In genomic region chr10:68145286-68145950, GRCm38 (mm10) we compare ENCODE assay signal across 20 mouse cellular contexts.
DNase-seq lines count a peak whose midpoint lies in the region; ATAC-seq and TF ChIP-seq lines count a peak whose summit lies in the region.
"Had no signal": no experiment of that assay in that cellular context is flagged by ENCODE, and none has a peak within 500 bp of the region (broad histone marks: within the 10 kb centered on the region; RNA-seq: fewer than 3 reads in every experiment).

No protein-coding gene starts in this region.

- no peak for DNase-seq in heart, adult 2 months
- DNase-seq in heart, postnatal 25 days (ENCODE audit: low spot score): no peak
- DNase-seq in midbrain, embryonic 11.5 days (ENCODE audit: low spot score, missing footprints): peak; percentile 57
- peak; percentile 72 for DNase-seq in kidney, adult 9 months
- DNase-seq in skeletal muscle tissue, adult 2 months (ENCODE audit: low read depth, low spot score): peak; percentile 72
- no peak for DNase-seq in hindbrain, embryonic 11.5 days (ENCODE audit: low spot score)
- DNase-seq: adrenal gland, adult 8-10 months; cerebellum, adult 9-10 months; layer of hippocampus, adult 9-11 months; liver, embryonic 13.5 days; midbrain, embryonic 14.5 days; right cerebral cortex, postnatal 14 days; thymus, postnatal 36 days had no signal

- TF ChIP-seq EP300 in heart, adult 2 months (IDR thresholded peaks at IDR 0.05; ENCODE audit: insufficient read depth, low read depth, low read length): no peak

- H3K9me3 ChIP-seq in midbrain, embryonic 11.5 days (ENCODE audit: control insufficient read depth, low read length): no peaks in the 10 kb centered on the region
- H3K9me3 ChIP-seq in midbrain, embryonic 16.5 days (replicated peaks; ENCODE audit: control insufficient read depth, low read length, poor library complexity, severe bottlenecking): no peaks in the 10 kb centered on the region
- H3K9me3 ChIP-seq in hindbrain, embryonic 11.5 days (ENCODE audit: control insufficient read depth, low read length): no peaks in the 10 kb centered on the region
- H3K9me3 ChIP-seq: limb, embryonic 12.5 days; liver, embryonic 13.5 days; lung, embryonic 15.5 days; neural tube, embryonic 15.5 days had no signal

- no peak overlapping the region for H3K4me3 ChIP-seq in heart, adult 2 months
- no peak overlapping the region for H3K4me3 ChIP-seq in midbrain, embryonic 11.5 days (ENCODE audit: low read depth, low read length)
- H3K4me3 ChIP-seq in midbrain, embryonic 16.5 days (ENCODE audit: low read depth, low read length): no peak overlapping the region
- no peak overlapping the region for H3K4me3 ChIP-seq in hindbrain, embryonic 11.5 days (ENCODE audit: low read depth, low read length)
- H3K4me3 ChIP-seq: limb, embryonic 12.5 days; liver, embryonic 13.5 days; lung, embryonic 15.5 days; myocyte; neural tube, embryonic 15.5 days had no signal

- H3K4me2 ChIP-seq in midbrain, embryonic 11.5 days: no peak overlapping the region
- no peak overlapping the region for H3K4me2 ChIP-seq in midbrain, embryonic 16.5 days (ENCODE audit: low read length)
- no peak overlapping the region for H3K4me2 ChIP-seq in hindbrain, embryonic 11.5 days (replicated peaks; ENCODE audit: low read depth, low read length)
- H3K4me2 ChIP-seq: limb, embryonic 12.5 days; liver, embryonic 13.5 days; lung, embryonic 15.5 days; neural tube, embryonic 15.5 days had no signal

- H3K79me2 ChIP-seq in heart, adult 2 months (replicated peaks; ENCODE audit: control insufficient read depth, insufficient read depth, low read length): no peaks in the 10 kb centered on the region

- peak overlapping the region; percentile 6; the same call in 1 of the 2 replicates for H3K27ac ChIP-seq in heart, adult 2 months
- no peak overlapping the region for H3K27ac ChIP-seq in midbrain, embryonic 11.5 days (ENCODE audit: low read depth, low read length)
- no peak overlapping the region for H3K27ac ChIP-seq in midbrain, embryonic 16.5 days (ENCODE audit: low read length)
- no peak overlapping the region for H3K27ac ChIP-seq in hindbrain, embryonic 11.5 days (ENCODE audit: low read depth, low read length)
- H3K27ac ChIP-seq: limb, embryonic 12.5 days; liver, embryonic 13.5 days; lung, embryonic 15.5 days; macrophage; neural tube, embryonic 15.5 days had no signal

- no peak for TF ChIP-seq POLR2A in heart, adult 2 months (IDR thresholded peaks at IDR 0.05; ENCODE audit: insufficient read depth, low read depth, low read length)

- H3K27me3 ChIP-seq in heart, adult 2 months (ENCODE audit: control insufficient read depth, insufficient read depth, low read length): no peaks in the 10 kb centered on the region
- H3K27me3 ChIP-seq in midbrain, embryonic 11.5 days (ENCODE audit: control insufficient read depth, insufficient read depth, low read length): no peaks in the 10 kb centered on the region
- H3K27me3 ChIP-seq in midbrain, embryonic 16.5 days (ENCODE audit: control insufficient read depth, insufficient read depth, low read depth, low read length): no peaks in the 10 kb centered on the region
- no peaks in the 10 kb centered on the region for H3K27me3 ChIP-seq in hindbrain, embryonic 11.5 days (ENCODE audit: control insufficient read depth, insufficient read depth, low read length)
- H3K27me3 ChIP-seq: limb, embryonic 12.5 days; liver, embryonic 13.5 days; lung, embryonic 15.5 days; neural tube, embryonic 15.5 days had no signal

- peaks cover 6% of the 10 kb centered on the region for H3K4me1 ChIP-seq in heart, adult 2 months (ENCODE audit: control insufficient read depth, insufficient read depth, low read length)
- peaks cover 2% of the 10 kb centered on the region for H3K4me1 ChIP-seq in midbrain, embryonic 11.5 days (ENCODE audit: control insufficient read depth, insufficient read depth, low read length)
- peaks cover 5% of the 10 kb centered on the region for H3K4me1 ChIP-seq in midbrain, embryonic 16.5 days (ENCODE audit: control insufficient read depth, insufficient read depth, low read length)
- H3K4me1 ChIP-seq in hindbrain, embryonic 11.5 days (replicated peaks; ENCODE audit: control insufficient read depth, insufficient read depth, low read length): no peaks in the 10 kb centered on the region

- ATAC-seq in midbrain, embryonic 11.5 days (ENCODE audit: low FRiP score): no peak
- ATAC-seq in midbrain, embryonic 16.5 days: no peak
- ATAC-seq in megakaryocyte-erythroid progenitor cell, adult 5-6 weeks (replicated peaks; ENCODE audit: low FRiP score, low TSS enrichment, poor library complexity, severe bottlenecking): no peak
- no peak for ATAC-seq in hindbrain, embryonic 11.5 days (ENCODE audit: low FRiP score)

- no peak overlapping the region; the same call in 1 of the 2 replicates for H3K9ac ChIP-seq in heart, adult 2 months (ENCODE audit: low read depth, low read length)
- no peak overlapping the region for H3K9ac ChIP-seq in midbrain, embryonic 11.5 days (ENCODE audit: low read length)
- H3K9ac ChIP-seq in midbrain, embryonic 16.5 days (ENCODE audit: low read depth, low read length): no peak overlapping the region
- H3K9ac ChIP-seq in hindbrain, embryonic 11.5 days (ENCODE audit: low read depth, low read length): no peak overlapping the region
- H3K9ac ChIP-seq: limb, embryonic 12.5 days; liver, embryonic 13.5 days; lung, embryonic 15.5 days; neural tube, embryonic 15.5 days had no signal

- no peak for TF ChIP-seq CTCF in heart, adult 2 months (IDR thresholded peaks at IDR 0.05)

- intact Hi-C loops in heart, adult 2 months (cut with DNase I): loop anchor here (5.0 kb wide), 3 partner anchors 47 to 273 kb away; no protein-coding TSS in a partner anchor
- intact Hi-C loops in heart, postnatal 25 days (cut with DNase I): loop anchor here (5.0 kb wide), 2 partner anchors 103 to 132 kb away; partner anchors contain the start of gene Arid5b

- 72% methylated on average over 18 of the region's 18 CpGs for WGBS in heart, adult 2 months
- 89% methylated on average over 18 of the region's 18 CpGs for WGBS in midbrain, embryonic 11.5 days
- 88% methylated on average over 18 of the region's 18 CpGs for WGBS in midbrain, embryonic 16.5 days
- WGBS in hindbrain, embryonic 11.5 days: 85% methylated on average over 18 of the region's 18 CpGs

- H3K36me3 ChIP-seq in heart, adult 2 months (ENCODE audit: control insufficient read depth, insufficient read depth, low read length): peaks cover 5% of the 10 kb centered on the region
- H3K36me3 ChIP-seq in midbrain, embryonic 11.5 days (ENCODE audit: control insufficient read depth, insufficient read depth, low read length): no peaks in the 10 kb centered on the region
- no peaks in the 10 kb centered on the region for H3K36me3 ChIP-seq in midbrain, embryonic 16.5 days (ENCODE audit: control insufficient read depth, insufficient read depth, low read length)
- no peaks in the 10 kb centered on the region for H3K36me3 ChIP-seq in hindbrain, embryonic 11.5 days (ENCODE audit: control insufficient read depth, insufficient read depth, low read length)
- H3K36me3 ChIP-seq: limb, embryonic 12.5 days; liver, embryonic 13.5 days; lung, embryonic 15.5 days; neural tube, embryonic 15.5 days had no signal

Comparison
In these comparisons a context has a peak if more than half of its experiments do, and no peak if none do; other contexts are left out.
1. DNase-seq: peak in midbrain, embryonic 11.5 days (single experiment), kidney, adult 9 months (single experiment) and skeletal muscle tissue, adult 2 months (single experiment); none in heart, adult 2 months (0 of 2), heart, postnatal 25 days (single experiment) and hindbrain, embryonic 11.5 days (single experiment).